In genomic region chr6:85916596-85916995, GRCm38 (mm10) we compare ENCODE assay signal across 1 mouse cellular context.
A peak's percentile ranks its signal among the peaks of the same experiment; 100 is the strongest.
TF ChIP-seq lines count a peak whose summit lies in the region.

No protein-coding gene starts in this region.

TF ChIP-seq in CH12.LX, 34 proteins besides CTCF, POLR2A, EP300 and RAD21:
- 0 out of 2 replicates have a peak, but pooled peaks have one; percentile 21 for TF ChIP-seq ZNF384 (IDR thresholded peaks at IDR 0.05; ENCODE audit: low read depth, low read length)
- TF ChIP-seq SMC3 (IDR thresholded peaks at IDR 0.05; ENCODE audit: low read depth, low read length), result no peak
